Mouse (Mus musculus) spleen, postnatal 36 days (tissue): Measurements from ENCODE around the gene Gaa.
A peak's percentile ranks its signal among the peaks of the same experiment; 100 is the strongest.

Experiments
- DNase-seq, 2 experiments: peaks; one replicate each; pipeline ENCODE4 v3.0.0; 2022; ENCODE audit warnings: low spot score in 2 of 2, mixed read lengths in 1 of 2

Gaa gene

DNA sequence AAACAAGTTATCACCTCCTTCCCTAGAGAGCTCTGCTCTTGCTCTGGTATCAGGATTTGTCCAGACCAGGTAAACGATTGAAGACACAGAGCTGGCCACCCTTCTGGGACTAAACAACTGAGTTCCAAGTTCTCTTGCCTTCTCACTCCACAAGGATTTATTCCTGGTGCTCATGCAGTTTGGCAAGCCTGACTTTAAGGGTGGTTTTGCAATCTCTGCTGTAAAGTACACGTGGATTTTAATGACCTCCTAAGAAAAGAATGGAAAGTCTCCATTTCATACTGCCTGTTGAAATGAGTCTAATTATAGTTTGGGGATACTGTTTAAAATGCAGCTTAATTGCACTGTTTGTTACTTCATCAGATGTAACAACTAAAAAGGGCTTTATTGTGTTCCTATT is 33.3 kb downstream of the Gaa start:
- DNase-seq = no peak

DNA sequence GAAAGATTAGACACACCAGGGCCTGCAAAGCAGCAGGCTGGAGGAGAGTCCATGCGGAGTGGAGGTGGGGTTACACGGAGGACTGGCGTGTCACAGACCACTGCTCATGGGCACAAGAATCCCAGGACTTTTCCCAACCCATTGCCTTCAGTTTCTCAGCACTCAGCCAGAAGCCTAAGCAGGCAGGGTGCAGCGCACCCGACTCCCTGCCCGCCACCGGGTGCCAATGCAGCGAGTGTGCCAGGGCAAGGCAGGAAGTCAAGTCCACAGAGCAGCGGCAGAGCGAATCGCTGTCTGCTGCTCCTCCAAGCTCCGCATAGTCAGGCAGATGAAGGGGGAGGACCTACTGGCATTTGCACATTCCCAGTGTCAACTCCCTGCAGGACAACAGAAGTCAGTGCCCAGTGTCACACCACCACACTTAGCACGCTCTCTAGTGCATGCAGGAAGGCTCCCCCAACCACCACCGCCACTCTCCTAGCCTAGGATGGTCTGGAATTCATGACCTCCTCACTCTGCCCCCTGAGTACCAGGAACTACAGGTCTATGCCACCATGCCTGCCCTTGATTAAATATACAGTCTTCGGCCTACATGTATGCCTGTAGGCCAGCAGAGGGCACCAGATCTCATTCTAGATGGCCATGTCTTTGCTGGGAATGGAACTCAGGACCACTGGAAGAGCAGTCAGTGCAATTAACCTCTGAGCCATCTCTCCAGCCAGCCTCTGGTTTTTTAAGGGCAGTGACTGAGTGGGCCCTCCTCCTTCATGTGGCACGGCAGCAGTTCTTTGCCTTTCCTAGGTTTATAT is 37.4 kb downstream of the Gaa start:
- peak; percentile 11 to 24 for DNase-seq

DNA sequence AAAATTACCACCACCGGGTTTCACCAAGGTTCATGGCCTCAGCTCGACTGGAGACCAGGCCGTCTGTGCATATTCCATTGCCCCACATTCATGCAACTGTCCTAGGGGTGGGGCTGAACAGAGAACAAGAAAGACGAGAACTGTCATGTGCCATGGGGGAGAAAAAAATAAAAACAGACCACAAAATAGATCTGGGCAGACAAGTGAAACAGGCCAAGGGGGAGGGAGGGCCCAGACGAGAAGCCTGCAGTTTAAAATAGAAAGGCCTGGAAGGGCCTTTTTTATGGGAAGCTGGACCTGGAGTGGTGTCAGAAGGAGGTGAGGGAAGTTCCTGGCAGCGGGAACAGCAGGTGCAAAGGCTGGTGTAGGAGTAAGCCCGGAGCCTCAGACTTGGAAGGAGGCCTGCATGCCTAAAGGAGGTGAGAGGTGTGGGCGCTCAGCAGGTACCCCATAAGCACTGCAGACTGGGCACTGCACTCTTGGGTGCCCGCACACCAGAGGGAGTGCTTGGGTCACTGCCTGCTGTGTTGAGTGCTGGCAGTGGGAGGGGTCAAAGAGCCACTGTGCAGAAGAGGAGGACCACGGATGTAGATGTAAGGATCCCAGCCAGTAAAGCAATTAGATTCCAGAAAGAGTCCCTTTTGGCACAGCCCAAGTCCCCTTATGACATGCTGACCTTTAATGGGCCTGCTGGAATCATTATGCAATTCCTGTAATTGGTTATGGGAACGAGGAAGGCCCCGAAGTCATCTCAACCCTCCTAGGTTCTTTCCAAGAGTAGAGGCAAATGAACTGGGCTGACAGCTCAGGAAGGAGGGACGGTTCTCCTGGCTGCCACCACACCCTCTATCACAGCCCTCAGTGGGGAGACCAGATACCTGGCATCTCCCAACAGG is 39.3 kb downstream of the Gaa start:
- DNase-seq = no peak

- no peak for DNase-seq
Measured at GRCm38 (mm10) chr11:119307658-119307867, 39.9 kb downstream of the Gaa start, which contains the start of gene Card14. Gene Card14, plus strand, starts transcription at chr11:119307768.

GRCm38 (mm10) chr11:119307916-119308315 is 40.2 kb downstream of the Gaa start:
- DNase-seq = no peak

- no peak for DNase-seq
Measured at GRCm38 (mm10) chr11:119310621-119311020, 42.9 kb downstream of the Gaa start.

DNA sequence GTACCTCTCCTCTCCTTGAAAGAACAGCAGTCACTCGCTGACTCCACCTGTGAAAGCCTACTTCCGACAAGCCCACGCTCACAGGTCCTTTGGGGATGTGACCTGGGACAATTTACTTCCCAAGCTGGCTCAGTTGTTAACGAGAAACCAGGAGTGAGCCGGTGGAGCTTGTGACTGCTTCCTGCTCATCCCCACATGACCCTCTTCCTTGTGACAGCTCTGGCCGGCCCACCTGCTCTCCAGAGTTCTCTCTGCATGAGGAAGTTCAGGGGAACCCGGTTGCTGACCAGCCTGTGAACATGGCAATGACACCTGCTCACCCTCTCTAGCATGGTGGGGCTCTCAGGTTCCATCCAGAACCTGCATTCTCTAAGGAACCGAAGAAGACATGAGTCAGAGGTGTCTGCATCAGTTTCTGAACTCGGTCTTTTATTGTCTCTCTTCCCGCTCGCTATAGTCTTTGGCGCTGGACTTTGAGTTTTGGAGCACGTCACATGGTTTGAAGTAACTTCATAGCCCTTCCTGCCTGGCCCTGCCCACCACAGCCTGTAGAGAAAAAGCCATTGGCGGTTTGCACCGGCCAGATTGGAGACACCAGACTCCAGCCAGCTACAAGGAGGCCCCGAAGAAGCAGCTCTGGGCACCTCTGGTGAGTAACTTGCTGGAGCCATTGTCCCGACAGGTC is 46.7 kb downstream of the Gaa start:
- no peak for DNase-seq

- DNase-seq = no peak
Measured at GRCm38 (mm10) chr11:119316720-119317119, 49.0 kb downstream of the Gaa start.

GRCm38 (mm10) chr11:119322521-119322920 is 54.8 kb downstream of the Gaa start:
- DNase-seq = no peak

DNA sequence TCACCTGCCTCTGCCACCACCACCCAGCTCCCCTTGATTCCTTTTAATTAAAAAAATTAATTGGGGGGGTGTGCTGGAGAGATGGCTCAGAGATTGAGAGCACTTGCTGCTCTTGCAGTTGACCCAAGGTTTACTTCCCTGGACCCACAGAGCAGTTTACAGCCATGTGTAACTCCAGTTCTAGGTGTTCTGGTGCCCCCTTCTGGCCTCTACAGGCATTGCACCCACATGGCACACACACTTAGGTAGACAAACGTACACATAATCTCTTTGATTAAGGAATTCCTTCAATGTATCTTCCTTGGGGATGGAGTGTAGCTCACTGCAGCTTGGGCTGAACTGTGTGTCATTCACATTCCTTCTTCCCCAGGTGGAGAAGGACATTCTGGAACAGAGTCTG is 57.4 kb downstream of the Gaa start:
- no peak for DNase-seq

- no peak for DNase-seq
Measured at GRCm38 (mm10) chr11:119330592-119330991, 62.9 kb downstream of the Gaa start.

- no peak for DNase-seq
Measured at GRCm38 (mm10) chr11:119331970-119332369, 64.3 kb downstream of the Gaa start.
